Mouse (Mus musculus) kidney, embryonic 14.5 days (tissue): Measurements from ENCODE around the gene Zfp57. TPM values are rescaled to one million over a fixed set of nuclear protein-coding genes. Genes with fewer than 3 reads are reported as not detected.
A peak's percentile ranks its signal among the peaks of the same experiment; 100 is the strongest.

ENCODE experiments used
- ATAC-seq: fragments of 200-750 bp; cut with Nextera tagmentation; 2 replicates; pipeline ENCODE4 v1.8.0; 2017; ENCODE audit warnings: moderate number of reproducible peaks, mild to moderate bottlenecking, moderate TSS enrichment, moderate library complexity; ENCODE audit not compliant: low FRiP score, low TSS enrichment
- H3K27ac ChIP-seq: fragments of 300-500 bp; sonication (generic); 2 replicates; pipeline ENCODE4 v1.5.1; 2014; ENCODE audit warnings: low read depth, mild to moderate bottlenecking, low read length, moderate library complexity, mixed read lengths
- H3K27me3 ChIP-seq: fragments of 300-500 bp; sonication (generic); 2 replicates; pipeline ENCODE4 v1.6.1; 2014; ENCODE audit warnings: mild to moderate bottlenecking, low read length; ENCODE audit not compliant: control insufficient read depth, insufficient read depth
- H3K36me3 ChIP-seq: fragments of 300-500 bp; sonication (generic); 2 replicates; pipeline ENCODE4 v1.6.1; 2014; ENCODE audit warnings: low read length, mixed read lengths; ENCODE audit not compliant: control insufficient read depth, insufficient read depth
- H3K4me1 ChIP-seq: fragments of 300-500 bp; sonication (generic); 2 replicates; pipeline ENCODE4 v1.6.1; 2014; ENCODE audit warnings: low read length, mixed read lengths; ENCODE audit not compliant: control insufficient read depth, insufficient read depth
- H3K4me2 ChIP-seq: fragments of 300-500 bp; sonication (generic); replicated peaks from 2 replicates; pipeline ENCODE4 v1.6.1; 2014; ENCODE audit warnings: low read depth, mild to moderate bottlenecking, low read length
- H3K4me3 ChIP-seq: fragments of 300-500 bp; sonication (generic); 2 replicates; pipeline ENCODE4 v1.5.1; 2014; ENCODE audit warnings: mild to moderate bottlenecking, low read length
- H3K9ac ChIP-seq: fragments of 300-500 bp; sonication (generic); 2 replicates; pipeline ENCODE4 v1.6.1; 2014; ENCODE audit warnings: low read depth, mild to moderate bottlenecking, low read length, moderate library complexity
- H3K9me3 ChIP-seq: fragments of 300-500 bp; sonication (generic); 2 replicates; pipeline ENCODE4 v1.6.1; 2016; ENCODE audit warnings: low read length; ENCODE audit not compliant: control insufficient read depth
- WGBS: fragments of 180-500 bp; shearing (Covaris S2); extraction: QIAGEN DNeasy Blood & Tissue Kit; methylation state at CpG from one replicate; pipeline ENCODE4 v1.1.7; 2014; 5-methylcytosine and 5-hydroxymethylcytosine counted together
- polyA plus RNA-seq: library from polyadenylated mRNA; unstranded; fragments of >200 nt; fragmentation: Nextera tagmentation; extraction: Ambion mirVana; gene quantifications from 2 replicates; pipeline ENCODE4 v1.2.1, GENCODE M21; 2014

Zfp57 gene
- 44.6 and 67.5 TPM in 2 replicates for polyA plus RNA-seq

DNA sequence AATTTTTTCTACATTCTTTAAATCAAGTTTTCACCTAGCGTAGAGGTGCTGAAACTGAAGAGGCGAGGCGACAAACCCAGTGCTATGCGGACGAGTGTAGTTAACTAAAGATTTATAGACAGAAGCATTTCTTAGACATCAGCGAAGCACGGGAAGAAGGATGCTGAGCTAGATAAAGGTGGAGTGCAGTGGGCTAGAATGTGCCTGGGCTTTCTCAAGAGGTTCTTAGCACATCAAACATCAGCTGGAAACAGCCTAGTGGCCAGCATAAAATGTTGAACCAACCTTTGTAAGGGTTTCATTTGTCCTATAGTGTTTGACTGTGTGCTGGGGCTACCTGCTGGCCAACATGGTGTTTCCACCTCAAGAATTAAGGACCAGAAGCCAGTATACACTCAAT lies at the start of gene Zfp57:
TSS of gene Zfp57 (plus strand) at position 301 of the 400 bp plus-strand sequence.
- Histone ChIP-seq H3K9me3 (no peaks in the 10 kb centered on the region), H3K27me3 (no peaks in the 10 kb centered on the region), H3K4me1 (peaks cover 4% of the 10 kb centered on the region), H3K9ac (no peak within 1 kb of the TSS), H3K27ac (no peak within 1 kb of the TSS), H3K4me3 (peak within 1 kb of the TSS; percentile 70), H3K4me2 (no peak within 1 kb of the TSS), H3K36me3 (no peaks in the 10 kb centered on the region)
- ATAC-seq: no peak
- WGBS: 83% methylated on average over 7 of the region's 7 CpGs

DNA sequence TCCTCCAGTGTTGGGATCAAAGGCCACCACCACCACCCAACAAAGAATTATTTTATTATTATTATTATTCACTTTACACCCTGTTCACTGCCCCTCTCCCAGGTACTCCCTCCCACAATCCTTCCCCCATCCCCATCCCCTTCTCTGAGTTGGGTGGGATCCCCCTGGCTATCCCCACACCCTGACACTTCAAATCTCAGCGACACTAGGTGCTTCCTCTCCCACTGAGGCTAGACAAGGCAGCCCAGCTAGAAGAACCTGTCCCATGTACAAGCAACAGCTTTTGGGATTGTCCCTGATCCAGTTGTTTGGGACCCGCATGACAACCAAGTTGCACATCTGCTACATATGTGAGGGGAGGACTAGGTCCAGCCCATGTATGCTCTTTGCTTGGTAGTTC lies 48.3 kb upstream of the Zfp57 start:
- peaks cover 27% of the 10 kb centered on the region for H3K36me3 ChIP-seq
- H3K4me2 ChIP-seq: no peak overlapping the region
- no peak overlapping the region for H3K27ac ChIP-seq
- peaks cover 9% of the 10 kb centered on the region; the same call in 1 of the 2 replicates for H3K4me1 ChIP-seq
- 100% methylated on average over 2 of the region's 2 CpGs for WGBS
- H3K27me3 ChIP-seq: no peaks in the 10 kb centered on the region
- H3K9ac ChIP-seq: no peak overlapping the region
- H3K9me3 ChIP-seq: no peaks in the 10 kb centered on the region
- ATAC-seq: no peak
- H3K4me3 ChIP-seq: no peak overlapping the region

DNA sequence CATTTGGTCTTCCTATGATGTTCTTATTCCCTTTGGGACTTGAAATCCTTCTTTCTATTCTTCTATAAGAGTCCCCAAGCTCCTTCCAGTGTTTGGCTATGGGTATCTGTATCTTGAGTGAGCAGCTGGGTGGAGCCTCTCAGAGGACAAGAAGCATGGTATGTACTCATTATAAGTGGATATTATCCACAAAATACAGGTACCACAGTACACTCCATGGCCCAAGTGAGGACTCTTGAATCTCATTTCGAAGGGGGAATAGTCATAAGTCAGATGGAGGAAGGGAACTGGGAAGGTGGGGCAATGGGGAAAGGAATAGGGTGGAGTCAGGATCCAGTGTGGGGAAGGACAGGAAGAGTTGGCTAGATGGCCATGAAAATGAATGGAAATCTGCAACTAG lies 47.9 kb upstream of the Zfp57 start:
- Histone ChIP-seq H3K4me3 (no peak overlapping the region), H3K4me2 (no peak overlapping the region), H3K9ac (no peak overlapping the region), H3K4me1 (peaks cover 11% of the 10 kb centered on the region; the same call in 1 of the 2 replicates), H3K9me3 (no peaks in the 10 kb centered on the region), H3K27ac (no peak overlapping the region), H3K27me3 (no peaks in the 10 kb centered on the region), H3K36me3 (peaks cover 27% of the 10 kb centered on the region)
- no peak for ATAC-seq
- WGBS: 82% methylated on average over 1 of the region's 1 CpGs

- Histone ChIP-seq H3K4me1 (0 out of 2 replicates have a peak, but pooled peaks cover 5% of the 10 kb centered on the region), H3K27me3 (no peaks in the 10 kb centered on the region), H3K4me3 (peak within 1 kb of the TSS; percentile 51), H3K36me3 (peaks cover 20% of the 10 kb centered on the region), H3K9ac (peak within 1 kb of the TSS; percentile 55), H3K4me2 (peak within 1 kb of the TSS; percentile 65), H3K9me3 (no peaks in the 10 kb centered on the region), H3K27ac (peak within 1 kb of the TSS; percentile 64; the same call in 1 of the 2 replicates)
- WGBS: under 1% methylated on average over 46 of the region's 46 CpGs
- ATAC-seq: peak; percentile 97
Observed at GRCm38 (mm10) chr17:36957999-36958743, 42.8 kb upstream of the Zfp57 start, which contains the start of the genes Znrd1 and Znrd1as. TSS of gene Znrd1 (minus strand) at chr17:36958559. TSS of gene Znrd1as (plus strand) at chr17:36958592.

- Histone ChIP-seq H3K27ac (peak overlapping the region; percentile 10; the same call in 1 of the 2 replicates), H3K9me3 (no peaks in the 10 kb centered on the region), H3K36me3 (peaks cover 20% of the 10 kb centered on the region), H3K4me1 (0 out of 2 replicates have a peak, but pooled peaks cover 5% of the 10 kb centered on the region), H3K9ac (peak overlapping the region; percentile 55), H3K27me3 (no peaks in the 10 kb centered on the region), H3K4me3 (peak overlapping the region; percentile 51), H3K4me2 (peak overlapping the region; percentile 65)
- WGBS: 8% methylated on average over 12 of the region's 12 CpGs
- no peak; the same call in 1 of the 2 replicates for ATAC-seq
Observed at GRCm38 (mm10) chr17:36958884-36959283, 42.1 kb upstream of the Zfp57 start.

GRCm38 (mm10) chr17:36961125-36961524 lies 39.8 kb upstream of the Zfp57 start:
- Histone ChIP-seq H3K9ac (no peak overlapping the region), H3K36me3 (peaks cover 8% of the 10 kb centered on the region), H3K9me3 (no peaks in the 10 kb centered on the region), H3K4me1 (0 out of 2 replicates have a peak, but pooled peaks cover 5% of the 10 kb centered on the region), H3K27me3 (no peaks in the 10 kb centered on the region), H3K4me3 (no peak overlapping the region), H3K4me2 (no peak overlapping the region), H3K27ac (no peak overlapping the region)
- WGBS: 75% methylated on average over 1 of the region's 1 CpGs
- no peak for ATAC-seq

DNA sequence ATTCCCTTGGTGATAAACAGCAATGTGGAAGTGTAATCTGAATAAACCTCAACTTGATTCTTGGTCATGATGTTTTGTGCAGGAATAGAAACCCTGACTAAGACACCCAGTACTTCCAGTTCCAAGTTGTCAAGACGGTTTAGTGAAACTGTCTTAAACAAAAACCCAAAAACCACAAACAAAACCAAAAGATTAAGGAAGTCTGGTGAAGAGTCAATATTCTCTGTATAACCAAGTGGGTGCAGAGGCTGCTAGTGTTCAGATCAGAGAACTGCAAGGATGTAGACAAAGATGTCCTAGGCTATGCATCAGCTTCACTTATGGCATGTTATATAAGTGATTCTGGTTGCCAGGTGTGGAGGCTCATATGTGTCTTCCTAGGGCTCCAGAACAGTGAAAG lies 34.1 kb upstream of the Zfp57 start:
- Histone ChIP-seq H3K4me2 (no peak overlapping the region), H3K27me3 (no peaks in the 10 kb centered on the region), H3K27ac (no peak overlapping the region), H3K4me1 (no peaks in the 10 kb centered on the region), H3K4me3 (no peak overlapping the region), H3K9ac (no peak overlapping the region), H3K9me3 (no peaks in the 10 kb centered on the region), H3K36me3 (no peaks in the 10 kb centered on the region)
- no peak for ATAC-seq
- 80% methylated on average over 1 of the region's 1 CpGs for WGBS

- H3K27ac ChIP-seq: no peak overlapping the region
- ATAC-seq: no peak
- 86% methylated on average over 14 of the region's 14 CpGs for WGBS
Observed at GRCm38 (mm10) chr17:36970316-36970890, 30.6 kb upstream of the Zfp57 start.

More at GRCm38 (mm10) chr17:36970316-36970890, 30.6 kb upstream of the Zfp57 start:
- Histone ChIP-seq H3K9ac (no peak overlapping the region), H3K36me3 (no peaks in the 10 kb centered on the region), H3K4me1 (no peaks in the 10 kb centered on the region), H3K9me3 (no peaks in the 10 kb centered on the region), H3K27me3 (no peaks in the 10 kb centered on the region), H3K4me3 (no peak overlapping the region), H3K4me2 (no peak overlapping the region)
